In genomic region chr8:107541369-107541768, GRCm38 (mm10) we compare ENCODE assay signal across 27 mouse cellular contexts. TPM values are rescaled to one million over a fixed set of nuclear protein-coding genes. Genes with fewer than 3 reads are reported as not detected.
DNase-seq lines count a peak whose midpoint lies in the region; ATAC-seq lines count a peak whose summit lies in the region.
"Had no signal": no experiment of that assay in that cellular context is flagged by ENCODE, and none has a peak within 500 bp of the region (broad histone marks: within the 10 kb centered on the region; RNA-seq: fewer than 3 reads in every experiment).

No protein-coding gene starts in this region.

- peaks cover 10% of the 10 kb centered on the region; the same call in 1 of the 2 replicates for H3K4me1 ChIP-seq in liver, embryonic 12.5 days

- no peaks in the 10 kb centered on the region for H3K9me3 ChIP-seq in liver, embryonic 12.5 days (replicated peaks)
- H3K9me3 ChIP-seq: embryonic facial prominence, embryonic 12.5 days; forebrain, embryonic 13.5 days; hindbrain, embryonic 13.5 days; midbrain, embryonic 10.5 days; neural tube, embryonic 13.5 days had no signal

- intact Hi-C loops in left cerebral cortex, postnatal 14 days (cut with DNase I), result no loop called here

- no peak overlapping the region for H3K9ac ChIP-seq in liver, embryonic 12.5 days
- H3K9ac ChIP-seq: embryonic facial prominence, embryonic 12.5 days; forebrain, embryonic 13.5 days; hindbrain, embryonic 13.5 days; neural tube, embryonic 13.5 days had no signal

- no peak for DNase-seq in frontal cortex, postnatal 25 days (ENCODE audit: low spot score in 2 of 2)
- peak; percentile 26 to 32 for DNase-seq in left cerebral cortex, postnatal 14 days (ENCODE audit: low spot score in 2 of 2)
- no peak for DNase-seq in left cerebral cortex, adult 8-10 months (ENCODE audit: low spot score in 2 of 2)
- DNase-seq in NIH3T3 (ENCODE audit: low read depth), result peak; percentile 36
- DNase-seq: adrenal gland, postnatal 25 days; cerebellum, adult 9-11 months; gastrocnemius, postnatal 25 days; kidney, adult 18-20 months; kidney, postnatal 4 days; left cerebral cortex, postnatal 4 days; lung, adult 2 months; lung, postnatal 4 days; right cerebral cortex, adult 18-20 months; right cerebral cortex, postnatal 4 days; thymus, adult 18-20 months; thymus, postnatal 4 days had no signal

- H3K4me2 ChIP-seq in liver, embryonic 12.5 days, result no peak overlapping the region
- H3K4me2 ChIP-seq: embryonic facial prominence, embryonic 12.5 days; forebrain, embryonic 13.5 days; hindbrain, embryonic 13.5 days; liver, embryonic 11.5 days; neural tube, embryonic 13.5 days had no signal

- H3K27ac ChIP-seq in liver, embryonic 12.5 days, result no peak overlapping the region
- H3K27ac ChIP-seq: embryonic facial prominence, embryonic 12.5 days; forebrain, embryonic 13.5 days; hindbrain, embryonic 13.5 days; midbrain, embryonic 10.5 days; neural tube, embryonic 13.5 days had no signal

- ATAC-seq in frontal cortex, adult (ENCODE audit: low TSS enrichment), result 0 out of 2 replicates have a peak, but pooled peaks have one; percentile 26
- ATAC-seq in megakaryocyte progenitor cell, adult 5-6 weeks (replicated peaks; ENCODE audit: poor library complexity), result 0 out of 2 replicates have a peak, but pooled peaks have one; percentile 15
- no peak for ATAC-seq in liver, embryonic 12.5 days
- ATAC-seq: forebrain, embryonic 13.5 days; midbrain, embryonic 16.5 days had no signal

- peaks cover 53% of the 10 kb centered on the region for H3K36me3 ChIP-seq in liver, embryonic 12.5 days

- WGBS in liver, embryonic 12.5 days (ENCODE audit: insufficient replicate concordance), result 69% methylated on average over 4 of the region's 4 CpGs

- H3K4me3 ChIP-seq in liver, embryonic 12.5 days, result no peak overlapping the region
- H3K4me3 ChIP-seq: embryonic facial prominence, embryonic 12.5 days; forebrain, embryonic 13.5 days; hindbrain, embryonic 13.5 days; midbrain, embryonic 10.5 days; myocyte; neural tube, embryonic 13.5 days had no signal

- no peaks in the 10 kb centered on the region for H3K27me3 ChIP-seq in liver, embryonic 12.5 days (replicated peaks)
- H3K27me3 ChIP-seq: embryonic facial prominence, embryonic 12.5 days; forebrain, embryonic 13.5 days; hindbrain, embryonic 13.5 days; neural tube, embryonic 13.5 days had no signal

RNA-seq across cellular contexts. Expression of gene Psmd7, which starts 46.9 kb away (rescaled TPM):
- 100 to 1,000 TPM; 106 TPM for total RNA-seq in left cerebral cortex, postnatal 14 days (2021)
- 100 to 1,000 TPM; 105 to 114 (median 109) TPM for total RNA-seq in left cerebral cortex, adult 8-10 months (2022)
- 199 and 226 TPM in 2 replicates for total RNA-seq in megakaryocyte progenitor cell, adult 5-6 weeks (2015)
- 95.6 and 127 TPM in 2 replicates for total RNA-seq in megakaryocyte progenitor cell, adult 5-6 weeks (2017)
- 248 and 257 TPM in 2 replicates for polyA plus RNA-seq in liver, embryonic 12.5 days (2016; fragmentation: Nextera tagmentation; extraction: Ambion mirVana)

Comparison
In these comparisons a context has a peak if more than half of its experiments do, and no peak if none do; other contexts are left out.
1. DNase-seq: peak in left cerebral cortex, postnatal 14 days (2 of 2) and NIH3T3 (single experiment); none in frontal cortex, postnatal 25 days (0 of 2) and left cerebral cortex, adult 8-10 months (0 of 2).